Mouse (Mus musculus) brown adipose tissue, adult 24 weeks (tissue): ENCODE measurements around the gene 9530068E07Rik. TPM values are rescaled to one million over a fixed set of nuclear protein-coding genes. Genes with fewer than 3 reads are reported as not detected.

Source experiments
- H3K27ac ChIP-seq: fragments of 200-500 bp; replicated peaks from 2 replicates; pipeline ENCODE4 v1.5.1; 2012; ENCODE audit warnings: low read depth, mild to moderate bottlenecking, low read length
- H3K4me1 ChIP-seq: fragments of 200-500 bp; 2 replicates; pipeline ENCODE4 v1.6.1; 2012; ENCODE audit warnings: low read length, mixed read lengths; ENCODE audit not compliant: control insufficient read depth, insufficient read depth, insufficient read length
- H3K4me3 ChIP-seq: fragments of 200-500 bp; 2 replicates; pipeline ENCODE4 v1.5.1; 2012; ENCODE audit warnings: low read depth, mild to moderate bottlenecking, low read length, moderate library complexity; ENCODE audit not compliant: insufficient read depth
- polyA plus RNA-seq: library from polyadenylated mRNA; stranded (reverse); fragments of >200 nt; gene quantifications from 2 replicates; pipeline ENCODE4 v1.2.4, GENCODE M21; 2012; ENCODE audit not compliant: missing spikeins, insufficient read depth, insufficient read length

The 9530068E07Rik gene
- polyA plus RNA-seq, 1 experiment, result 69.6 TPM

- Histone ChIP-seq H3K4me3 (no peak overlapping the region), H3K27ac (no peak overlapping the region), H3K4me1 (no peaks in the 10 kb centered on the region)
These were observed 6.3 kb upstream of the 9530068E07Rik start for GRCm38 (mm10) chr11:52389933-52390332.

- H3K27ac ChIP-seq, result no peak overlapping the region
- no peak overlapping the region for H3K4me3 ChIP-seq
- H3K4me1 ChIP-seq, result peaks cover 3% of the 10 kb centered on the region; the same call in 1 of the 2 replicates
These were observed 1.7 kb upstream of the 9530068E07Rik start for GRCm38 (mm10) chr11:52394494-52394893.

GRCm38 (mm10) chr11:52395343-52395742, 885 bp upstream of the 9530068E07Rik start:
- no peak overlapping the region for H3K27ac ChIP-seq
- peak overlapping the region; percentile 94; the same call in 1 of the 2 replicates for H3K4me3 ChIP-seq

GRCm38 (mm10) chr11:52396597-52397188, 465 bp downstream of the 9530068E07Rik start:
- peak overlapping the region; percentile 44 for H3K27ac ChIP-seq
- H3K4me1 ChIP-seq, result peaks cover 3% of the 10 kb centered on the region; the same call in 1 of the 2 replicates
- peak overlapping the region; percentile 94 for H3K4me3 ChIP-seq

More at GRCm38 (mm10) chr11:52395343-52395742, 885 bp upstream of the 9530068E07Rik start:
- H3K4me1 ChIP-seq, result peaks cover 3% of the 10 kb centered on the region; the same call in 1 of the 2 replicates

GRCm38 (mm10) chr11:52397385-52397987, 1.3 kb downstream of the 9530068E07Rik start:
- Histone ChIP-seq H3K27ac (no peak overlapping the region), H3K4me3 (peak overlapping the region; percentile 94), H3K4me1 (peaks cover 3% of the 10 kb centered on the region; the same call in 1 of the 2 replicates)

GRCm38 (mm10) chr11:52401476-52401875, 5.2 kb downstream of the 9530068E07Rik start:
- no peak overlapping the region for H3K4me3 ChIP-seq
- H3K27ac ChIP-seq, result no peak overlapping the region
- peaks cover 3% of the 10 kb centered on the region; the same call in 1 of the 2 replicates for H3K4me1 ChIP-seq

GRCm38 (mm10) chr11:52402566-52402965, 6.3 kb downstream of the 9530068E07Rik start:
- Histone ChIP-seq H3K4me1 (no peaks in the 10 kb centered on the region; the same call in 1 of the 2 replicates), H3K4me3 (no peak overlapping the region), H3K27ac (no peak overlapping the region)

DNA sequence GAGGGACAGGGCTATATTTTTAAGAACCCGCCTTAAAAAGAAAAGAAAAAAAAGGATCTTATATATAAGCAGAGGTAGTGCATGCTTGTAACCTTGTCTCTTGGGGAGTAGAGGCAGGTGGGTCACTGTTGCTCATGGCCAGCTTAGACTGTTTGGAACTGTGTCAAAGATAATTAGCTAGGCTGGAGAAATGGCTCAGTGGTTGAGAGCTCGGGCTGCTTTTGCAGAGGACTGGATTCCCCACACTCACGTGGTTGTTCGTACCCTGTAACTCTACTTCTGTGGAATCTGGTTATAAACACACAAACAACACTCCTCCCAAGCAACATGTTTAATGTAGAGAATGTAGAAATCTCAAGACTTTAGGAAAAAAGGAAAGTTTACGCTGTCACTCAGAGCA, 8.0 kb downstream of the 9530068E07Rik start:
- no peak overlapping the region for H3K4me3 ChIP-seq
- H3K4me1 ChIP-seq, result no peaks in the 10 kb centered on the region; the same call in 1 of the 2 replicates
- H3K27ac ChIP-seq, result no peak overlapping the region

DNA sequence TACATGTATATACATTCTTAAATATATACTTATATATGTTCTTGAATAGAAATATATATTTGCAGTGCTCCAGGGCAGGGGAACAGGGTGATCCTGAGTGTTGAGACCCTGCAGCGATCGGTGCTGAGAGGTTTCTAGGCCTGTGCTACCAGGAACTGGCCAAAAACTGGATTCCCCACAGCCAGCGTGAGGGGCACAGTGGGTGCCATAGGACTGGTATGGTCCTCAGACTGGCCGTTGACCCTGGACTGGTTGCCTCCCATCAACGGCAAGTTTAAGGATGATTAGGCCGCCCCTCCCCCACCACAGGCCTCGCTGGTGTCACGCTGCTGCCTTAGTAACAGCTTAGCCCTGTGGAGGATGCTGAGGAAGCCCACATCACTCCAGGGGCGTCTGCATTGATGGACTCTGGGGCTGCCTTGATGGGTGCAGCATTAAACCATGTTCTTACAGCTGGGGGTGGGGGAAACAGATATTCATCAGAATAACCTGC, 9.0 kb downstream of the 9530068E07Rik start:
- Histone ChIP-seq H3K4me3 (no peak overlapping the region), H3K27ac (no peak overlapping the region), H3K4me1 (no peaks in the 10 kb centered on the region; the same call in 1 of the 2 replicates)

- Histone ChIP-seq H3K4me3 (no peak overlapping the region), H3K4me1 (no peaks in the 10 kb centered on the region), H3K27ac (no peak overlapping the region)
These were observed 13.1 kb downstream of the 9530068E07Rik start for GRCm38 (mm10) chr11:52409316-52409715.

DNA sequence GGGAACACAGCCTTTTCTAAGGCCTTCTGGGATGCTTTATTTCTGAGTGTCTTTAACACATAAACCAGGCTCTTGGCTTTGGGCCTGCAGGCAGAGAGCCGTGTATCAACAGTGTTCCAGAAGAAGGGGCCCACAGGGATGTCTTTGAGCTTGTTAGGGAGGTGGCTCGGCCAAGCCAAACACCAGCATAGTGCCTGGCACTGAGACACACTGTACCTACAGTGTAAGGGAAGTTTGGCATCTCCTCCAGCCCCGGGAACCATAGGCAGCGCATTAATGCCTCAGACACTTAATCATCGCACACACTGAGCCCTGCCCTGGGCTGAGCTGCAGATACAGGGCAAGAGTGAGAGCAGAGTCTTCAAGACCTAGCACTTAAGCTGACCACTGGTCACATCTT, 22.1 kb downstream of the 9530068E07Rik start:
- no peaks in the 10 kb centered on the region for H3K4me1 ChIP-seq
- no peak overlapping the region for H3K27ac ChIP-seq
- H3K4me3 ChIP-seq, result no peak overlapping the region

DNA sequence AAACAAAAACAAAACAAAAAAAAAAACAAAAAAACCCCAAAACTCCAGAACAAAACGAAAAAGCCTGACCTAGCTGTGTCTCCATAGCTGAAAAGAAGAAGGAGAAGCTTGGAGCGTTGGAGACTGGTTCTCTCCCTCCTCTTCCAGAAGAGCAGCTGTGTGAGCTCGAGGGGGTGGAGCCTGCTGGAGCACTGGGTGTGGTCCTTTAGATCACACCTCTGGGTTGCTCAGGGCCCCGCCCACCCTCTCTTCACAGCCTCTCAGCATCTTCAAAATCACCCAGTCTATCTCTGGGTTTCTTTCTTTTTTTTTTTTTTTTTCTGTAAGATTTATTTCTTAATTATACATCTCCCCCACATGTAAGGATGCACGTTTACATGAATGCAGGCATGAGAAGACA, 23.0 kb downstream of the 9530068E07Rik start:
- H3K4me3 ChIP-seq, result no peak overlapping the region
- H3K27ac ChIP-seq, result no peak overlapping the region
- H3K4me1 ChIP-seq, result no peaks in the 10 kb centered on the region

DNA sequence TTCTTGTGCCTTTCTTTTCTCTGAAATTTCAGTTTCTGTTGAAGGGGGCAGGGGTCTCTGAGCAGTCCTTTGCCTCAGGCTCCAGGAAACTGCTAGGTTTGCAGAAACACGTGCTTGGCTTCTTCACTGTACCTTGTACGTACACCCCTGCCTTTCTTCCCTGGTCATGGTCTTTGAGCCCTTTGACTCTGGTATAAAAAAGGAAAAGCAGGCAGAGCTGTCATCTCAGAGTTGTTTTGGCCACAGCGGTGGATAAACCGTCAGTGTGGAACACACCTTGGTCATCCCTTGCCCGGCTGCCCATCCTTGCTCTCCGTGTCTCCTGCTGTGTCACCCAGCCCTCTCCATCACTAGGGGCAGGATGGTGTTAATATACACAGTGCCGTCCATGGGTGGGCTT, 23.6 kb downstream of the 9530068E07Rik start:
- H3K4me1 ChIP-seq, result no peaks in the 10 kb centered on the region
- no peak overlapping the region for H3K4me3 ChIP-seq
- H3K27ac ChIP-seq, result no peak overlapping the region

DNA sequence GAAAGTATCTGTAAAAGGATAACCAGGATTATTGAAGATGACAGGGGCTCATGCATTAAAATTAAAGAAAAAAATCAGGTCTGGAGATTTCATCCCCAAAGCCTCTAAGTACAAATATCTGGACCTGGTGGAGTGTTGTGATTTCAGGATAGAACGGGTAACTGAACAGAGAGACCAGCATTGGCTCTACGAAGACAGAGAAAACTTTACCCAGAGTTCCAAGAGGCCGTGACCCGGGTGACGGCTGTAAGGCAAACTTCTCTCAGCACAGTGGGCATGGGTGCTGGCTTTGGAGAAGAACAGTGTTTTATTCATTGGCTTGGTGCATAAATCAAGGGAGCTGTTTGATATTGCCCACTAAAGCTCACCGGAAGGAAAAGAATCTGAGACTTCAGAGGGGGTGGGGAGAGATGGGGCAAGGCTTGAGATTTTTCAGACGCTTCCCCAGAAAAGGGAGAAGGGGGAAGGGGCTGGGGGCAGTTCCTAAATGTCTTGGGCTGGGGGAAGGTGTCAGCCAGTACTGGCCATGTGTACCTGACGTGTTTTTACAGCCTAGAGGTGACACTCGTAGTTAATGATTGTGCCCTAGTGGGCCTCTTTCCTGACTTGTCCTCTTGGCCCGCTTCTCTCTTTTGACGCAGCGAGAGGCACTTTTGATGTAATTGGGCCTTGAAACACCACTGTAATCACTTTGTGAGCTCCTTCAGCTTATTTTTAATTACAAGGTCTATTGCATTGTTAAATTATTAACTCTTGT, 24.2 kb downstream of the 9530068E07Rik start:
- Histone ChIP-seq H3K4me1 (no peaks in the 10 kb centered on the region), H3K4me3 (no peak overlapping the region), H3K27ac (no peak overlapping the region)

- H3K4me1 ChIP-seq, result no peaks in the 10 kb centered on the region
- H3K4me3 ChIP-seq, result no peak overlapping the region
- no peak overlapping the region for H3K27ac ChIP-seq
These were observed 25.0 kb downstream of the 9530068E07Rik start for GRCm38 (mm10) chr11:52421053-52421778.
